Mouse (Mus musculus): ENCODE data around the gene Glt6d1. TPM values are rescaled to one million over a fixed set of nuclear protein-coding genes. Genes with fewer than 3 reads are reported as not detected.
A peak's percentile ranks its signal among the peaks of the same experiment; 100 is the strongest.
"Not testable (repeated sequence)": the region's sequence is repeated elsewhere in the genome, so short reads cannot be mapped to it uniquely, and the experiment has no call there.

The Glt6d1 gene
- not detected in 2 replicates for polyA plus RNA-seq (2016; fragmentation: Nextera tagmentation; extraction: Ambion mirVana)

GRCm38 (mm10) chr2:25815748-25816147 is at the start of gene Glt6d1:
Gene Glt6d1, minus strand, starts transcription at chr2:25815848.
- not testable (repeated sequence) for H3K4me3 ChIP-seq (replicated peaks); H3K4me1 ChIP-seq; H3K27ac ChIP-seq; H3K4me2 ChIP-seq; H3K9me3 ChIP-seq; H3K27me3 ChIP-seq; ATAC-seq (ENCODE audit: low FRiP score); H3K9ac ChIP-seq; H3K36me3 ChIP-seq (replicated peaks)
- 78% methylated on average over 1 of the region's 1 CpGs for WGBS

- Histone ChIP-seq H3K27me3 (peaks cover 53% of the 10 kb centered on the region), H3K36me3 (replicated peaks) (no peaks in the 10 kb centered on the region), H3K4me1 (peaks cover 15% of the 10 kb centered on the region), H3K9ac (no peak overlapping the region), H3K4me3 (replicated peaks) (no peak overlapping the region), H3K4me2 (no peak overlapping the region), H3K27ac (no peak overlapping the region), H3K9me3 (no peaks in the 10 kb centered on the region)
- ATAC-seq (ENCODE audit: low FRiP score), result 0 out of 2 replicates have a peak, but pooled peaks have one; percentile 14
- 17% methylated on average over 4 of the region's 4 CpGs for WGBS
Observed at GRCm38 (mm10) chr2:25865412-25865811, 49.8 kb upstream of the Glt6d1 start.

- peaks cover 53% of the 10 kb centered on the region for H3K27me3 ChIP-seq
- 5% methylated on average over 18 of the region's 18 CpGs for WGBS
- no peaks in the 10 kb centered on the region for H3K9me3 ChIP-seq
- H3K4me2 ChIP-seq, result peak overlapping the region; percentile 100
- H3K4me3 ChIP-seq (replicated peaks), result peak overlapping the region; percentile 59
- H3K27ac ChIP-seq, result no peak overlapping the region
- H3K9ac ChIP-seq, result peak overlapping the region; percentile 50
- H3K36me3 ChIP-seq (replicated peaks), result no peaks in the 10 kb centered on the region
- 0 out of 2 replicates have a peak, but pooled peaks have one; percentile 3 for ATAC-seq (ENCODE audit: low FRiP score)
- peaks cover 15% of the 10 kb centered on the region for H3K4me1 ChIP-seq
Observed at GRCm38 (mm10) chr2:25864230-25864629, 48.6 kb upstream of the Glt6d1 start.

- 1% methylated on average over 41 of the region's 53 CpGs for WGBS
- peak within 1 kb of the TSS; percentile 50 for H3K9ac ChIP-seq
Observed at GRCm38 (mm10) chr2:25863337-25864131, 47.9 kb upstream of the Glt6d1 start, which contains the start of gene Kcnt1. Gene Kcnt1, plus strand, starts transcription at chr2:25863734.

GRCm38 (mm10) chr2:25862696-25863270 is 47.1 kb upstream of the Glt6d1 start:
- H3K27me3 ChIP-seq, result peaks cover 50% of the 10 kb centered on the region
- WGBS, result 62% methylated on average over 5 of the region's 5 CpGs
- peak overlapping the region; percentile 100 for H3K4me2 ChIP-seq
- H3K27ac ChIP-seq, result no peak overlapping the region
- no peaks in the 10 kb centered on the region for H3K9me3 ChIP-seq
- H3K4me3 ChIP-seq (replicated peaks), result no peak overlapping the region
- H3K9ac ChIP-seq, result no peak overlapping the region
- peaks cover 15% of the 10 kb centered on the region for H3K4me1 ChIP-seq
- no peak for ATAC-seq (ENCODE audit: low FRiP score)
- H3K36me3 ChIP-seq (replicated peaks), result no peaks in the 10 kb centered on the region

More at GRCm38 (mm10) chr2:25863337-25864131, 47.9 kb upstream of the Glt6d1 start, which contains the start of gene Kcnt1:
- H3K27ac ChIP-seq, result no peak within 1 kb of the TSS
- peak within 1 kb of the TSS; percentile 100 for H3K4me2 ChIP-seq
- no peaks in the 10 kb centered on the region for H3K9me3 ChIP-seq
- peak within 1 kb of the TSS; percentile 59 for H3K4me3 ChIP-seq (replicated peaks)
- ATAC-seq (ENCODE audit: low FRiP score), result peak; percentile 51; the same call in 1 of the 2 replicates
- H3K36me3 ChIP-seq (replicated peaks), result no peaks in the 10 kb centered on the region
- H3K4me1 ChIP-seq, result peaks cover 15% of the 10 kb centered on the region
- peaks cover 53% of the 10 kb centered on the region for H3K27me3 ChIP-seq

- Histone ChIP-seq H3K27me3 (peaks cover 48% of the 10 kb centered on the region), H3K4me3 (replicated peaks) (no peak overlapping the region), H3K9me3 (no peaks in the 10 kb centered on the region), H3K36me3 (replicated peaks) (no peaks in the 10 kb centered on the region), H3K9ac (no peak overlapping the region), H3K27ac (no peak overlapping the region), H3K4me1 (peaks cover 15% of the 10 kb centered on the region), H3K4me2 (no peak overlapping the region)
- no peak for ATAC-seq (ENCODE audit: low FRiP score)
- WGBS, result 84% methylated on average over 2 of the region's 2 CpGs
Observed at GRCm38 (mm10) chr2:25862038-25862437, 46.4 kb upstream of the Glt6d1 start.

GRCm38 (mm10) chr2:25859891-25860290 is 44.2 kb upstream of the Glt6d1 start:
- ATAC-seq (ENCODE audit: low FRiP score), result no peak
- no peak overlapping the region for H3K27ac ChIP-seq
- no peak overlapping the region for H3K9ac ChIP-seq
- H3K36me3 ChIP-seq (replicated peaks), result no peaks in the 10 kb centered on the region
- peaks cover 26% of the 10 kb centered on the region for H3K27me3 ChIP-seq
- no peak overlapping the region for H3K4me3 ChIP-seq (replicated peaks)
- no peak overlapping the region for H3K4me2 ChIP-seq
- peaks cover 15% of the 10 kb centered on the region for H3K4me1 ChIP-seq
- 84% methylated on average over 3 of the region's 3 CpGs for WGBS
- H3K9me3 ChIP-seq, result no peaks in the 10 kb centered on the region

- Histone ChIP-seq H3K9ac (no peak overlapping the region), H3K4me2 (no peak overlapping the region), H3K4me3 (replicated peaks) (no peak overlapping the region), H3K27ac (no peak overlapping the region), H3K27me3 (no peaks in the 10 kb centered on the region), H3K36me3 (replicated peaks) (no peaks in the 10 kb centered on the region), H3K4me1 (no peaks in the 10 kb centered on the region), H3K9me3 (no peaks in the 10 kb centered on the region)
- no peak for ATAC-seq (ENCODE audit: low FRiP score)
- 83% methylated on average over 5 of the region's 5 CpGs for WGBS
Observed at GRCm38 (mm10) chr2:25853998-25854397, 38.4 kb upstream of the Glt6d1 start.

GRCm38 (mm10) chr2:25852626-25853025 is 37.0 kb upstream of the Glt6d1 start:
- WGBS, result 64% methylated on average over 3 of the region's 3 CpGs
- H3K4me2 ChIP-seq, result no peak overlapping the region
- H3K27me3 ChIP-seq, result no peaks in the 10 kb centered on the region
- no peak overlapping the region for H3K9ac ChIP-seq
- no peaks in the 10 kb centered on the region for H3K4me1 ChIP-seq
- no peak overlapping the region for H3K4me3 ChIP-seq (replicated peaks)
- H3K27ac ChIP-seq, result no peak overlapping the region
- H3K36me3 ChIP-seq (replicated peaks), result no peaks in the 10 kb centered on the region
- no peaks in the 10 kb centered on the region for H3K9me3 ChIP-seq
- no peak for ATAC-seq (ENCODE audit: low FRiP score)

GRCm38 (mm10) chr2:25850330-25850729 is 34.7 kb upstream of the Glt6d1 start:
- 22% methylated on average over 4 of the region's 4 CpGs for WGBS
- H3K27me3 ChIP-seq, result no peaks in the 10 kb centered on the region
- H3K9me3 ChIP-seq, result no peaks in the 10 kb centered on the region
- ATAC-seq (ENCODE audit: low FRiP score), result no peak
- no peak overlapping the region for H3K4me3 ChIP-seq (replicated peaks)
- no peaks in the 10 kb centered on the region for H3K4me1 ChIP-seq
- no peak overlapping the region for H3K9ac ChIP-seq
- no peak overlapping the region for H3K4me2 ChIP-seq
- H3K27ac ChIP-seq, result no peak overlapping the region
- H3K36me3 ChIP-seq (replicated peaks), result no peaks in the 10 kb centered on the region

GRCm38 (mm10) chr2:25847226-25847625 is 31.6 kb upstream of the Glt6d1 start, which contains the start of gene Sohlh1:
Gene Sohlh1, minus strand, starts transcription at chr2:25847248.
- ATAC-seq (ENCODE audit: low FRiP score), result no peak
- WGBS, result 88% methylated on average over 15 of the region's 16 CpGs
- H3K4me2 ChIP-seq, result no peak within 1 kb of the TSS
- H3K9ac ChIP-seq, result no peak within 1 kb of the TSS
- H3K27ac ChIP-seq, result no peak within 1 kb of the TSS
- H3K4me1 ChIP-seq, result no peaks in the 10 kb centered on the region; the same call in 1 of the 2 replicates
- no peaks in the 10 kb centered on the region for H3K36me3 ChIP-seq (replicated peaks)
- H3K9me3 ChIP-seq, result no peaks in the 10 kb centered on the region
- H3K4me3 ChIP-seq (replicated peaks), result no peak within 1 kb of the TSS
- 0 out of 2 replicates have a peak, but pooled peaks cover 3% of the 10 kb centered on the region for H3K27me3 ChIP-seq

- H3K4me3 ChIP-seq (replicated peaks), result no peak overlapping the region
- no peak for ATAC-seq (ENCODE audit: low FRiP score)
- 88% methylated on average over 8 of the region's 8 CpGs for WGBS
Observed at GRCm38 (mm10) chr2:25846516-25846915, 30.9 kb upstream of the Glt6d1 start.

More at GRCm38 (mm10) chr2:25846516-25846915, 30.9 kb upstream of the Glt6d1 start:
- 0 out of 2 replicates have a peak, but pooled peaks cover 3% of the 10 kb centered on the region for H3K27me3 ChIP-seq
- no peaks in the 10 kb centered on the region for H3K9me3 ChIP-seq
- no peak overlapping the region for H3K27ac ChIP-seq
- no peaks in the 10 kb centered on the region for H3K36me3 ChIP-seq (replicated peaks)
- H3K9ac ChIP-seq, result no peak overlapping the region
- H3K4me1 ChIP-seq, result no peaks in the 10 kb centered on the region; the same call in none of the 2 replicates
- no peak overlapping the region for H3K4me2 ChIP-seq
